Comparison of ENCODE assay signal across 8 mouse cellular contexts in genomic region chr16:18343778-18344177, GRCm38 (mm10). TPM values are rescaled to one million over a fixed set of nuclear protein-coding genes. Genes with fewer than 3 reads are reported as not detected.
A peak's percentile ranks its signal among the peaks of the same experiment; 100 is the strongest.
DNase-seq lines count a peak whose midpoint lies in the region; ATAC-seq lines count a peak whose summit lies in the region.

No protein-coding gene starts in this region.

- DNase-seq in MN1 (ENCODE audit: low spot score) = peak; percentile 98
- peak; percentile 96 for DNase-seq in cerebellum, adult 9-10 months
- peak; percentile 97 for DNase-seq in hindbrain, embryonic 11.5 days (ENCODE audit: low spot score)
- DNase-seq in layer of hippocampus, postnatal 10 days (ENCODE audit: low spot score in 2 of 2) = peak; percentile 96 to 98
- DNase-seq in lung, postnatal 10 days = peak; percentile 98
- DNase-seq in ovary, postnatal 36 days (ENCODE audit: low spot score) = peak; percentile 98
- DNase-seq in thymus, postnatal 25 days = peak; percentile 99

- H3K27me3 ChIP-seq in hindbrain, embryonic 11.5 days (ENCODE audit: control insufficient read depth, insufficient read depth, low read length) = no peaks in the 10 kb centered on the region

- WGBS in hindbrain, embryonic 11.5 days = under 1% methylated on average over 37 of the region's 38 CpGs

- peaks cover 6% of the 10 kb centered on the region; the same call in 1 of the 2 replicates for H3K4me1 ChIP-seq in hindbrain, embryonic 11.5 days (replicated peaks; ENCODE audit: control insufficient read depth, insufficient read depth, low read length)

- H3K9ac ChIP-seq in hindbrain, embryonic 11.5 days (ENCODE audit: low read depth, low read length) = peak overlapping the region; percentile 52

- H3K4me3 ChIP-seq in hindbrain, embryonic 11.5 days (ENCODE audit: low read depth, low read length) = peak overlapping the region; percentile 53

- H3K36me3 ChIP-seq in hindbrain, embryonic 11.5 days (ENCODE audit: control insufficient read depth, insufficient read depth, low read length) = no peaks in the 10 kb centered on the region

- peak overlapping the region; percentile 46 for H3K4me2 ChIP-seq in hindbrain, embryonic 11.5 days (replicated peaks; ENCODE audit: low read depth, low read length)

- no peaks in the 10 kb centered on the region for H3K9me3 ChIP-seq in hindbrain, embryonic 11.5 days (ENCODE audit: control insufficient read depth, low read length)

- peak overlapping the region; percentile 61 for H3K27ac ChIP-seq in hindbrain, embryonic 11.5 days (ENCODE audit: low read depth, low read length)

- ATAC-seq in frontal cortex, adult (ENCODE audit: low TSS enrichment) = peak; percentile 76
- peak; percentile 88 for ATAC-seq in hindbrain, embryonic 11.5 days (ENCODE audit: low FRiP score)

RNA-seq across cellular contexts. Expression of gene Tango2, which starts 4.1 kb away (rescaled TPM):
- polyA plus RNA-seq in hindbrain, embryonic 11.5 days (2014; fragmentation: Nextera tagmentation; extraction: Ambion mirVana) = 51.3 and 54.0 TPM in 2 replicates
- 100 to 1,000 TPM; 100 to 102 TPM for total RNA-seq in layer of hippocampus, postnatal 10 days (2021)

RNA-seq across cellular contexts. Expression of gene Arvcf, which starts 4.2 kb away (rescaled TPM):
- polyA plus RNA-seq in hindbrain, embryonic 11.5 days (2014; fragmentation: Nextera tagmentation; extraction: Ambion mirVana) = 59.2 and 62.0 TPM in 2 replicates
- total RNA-seq in layer of hippocampus, postnatal 10 days (2021) = 10 to 100 TPM; 46.2 to 53.9 TPM

RNA-seq across cellular contexts. Expression of gene Dgcr8, which starts 54.7 kb away (rescaled TPM):
- 36.3 and 36.7 TPM in 2 replicates for polyA plus RNA-seq in hindbrain, embryonic 11.5 days (2014; fragmentation: Nextera tagmentation; extraction: Ambion mirVana)
- 10 to 100 TPM; 39.1 to 41.4 TPM for total RNA-seq in layer of hippocampus, postnatal 10 days (2021)

Comparison
In these comparisons a context has a peak if more than half of its experiments do, and no peak if none do; other contexts are left out.
1. Peak in every context shown above with its lines: DNase-seq, ATAC-seq, H3K4me3 ChIP-seq and H3K27ac ChIP-seq.